Mouse (Mus musculus) heart, embryonic 16.5 days (tissue): ENCODE data around the gene St6galnac3. TPM values are rescaled to one million over a fixed set of nuclear protein-coding genes. Genes with fewer than 3 reads are reported as not detected.

ENCODE experiments used
- ATAC-seq: fragments of 200-750 bp; cut with Nextera tagmentation; replicated peaks from 2 replicates; pipeline ENCODE4 v1.8.0; 2017; ENCODE audit warnings: moderate number of reproducible peaks; ENCODE audit not compliant: insufficient read depth, low FRiP score; ENCODE audit errors: extremely low read depth
- H3K27ac ChIP-seq: fragments of 300-500 bp; sonication (generic); 2 replicates; pipeline ENCODE4 v1.5.1; 2014; ENCODE audit warnings: mild to moderate bottlenecking, low read length, control low read depth, moderate library complexity
- H3K27me3 ChIP-seq: fragments of 300-500 bp; sonication (generic); 2 replicates; pipeline ENCODE4 v1.6.1; 2014; ENCODE audit warnings: low read length, mixed read lengths; ENCODE audit not compliant: control insufficient read depth, insufficient read depth
- H3K36me3 ChIP-seq: fragments of 300-500 bp; sonication (generic); 2 replicates; pipeline ENCODE4 v1.6.1; 2014; ENCODE audit not compliant: control insufficient read depth, insufficient read depth
- H3K4me1 ChIP-seq: fragments of 300-500 bp; sonication (generic); 2 replicates; pipeline ENCODE4 v1.6.1; 2014; ENCODE audit warnings: low read length, mixed read lengths; ENCODE audit not compliant: control insufficient read depth, insufficient read depth
- H3K4me2 ChIP-seq: fragments of 300-500 bp; sonication (generic); 2 replicates; pipeline ENCODE4 v1.6.1; 2014; ENCODE audit warnings: low read depth, mild to moderate bottlenecking, control low read depth, low read length
- H3K4me3 ChIP-seq: fragments of 300-500 bp; sonication (generic); 2 replicates; pipeline ENCODE4 v1.5.1; 2014; ENCODE audit warnings: mild to moderate bottlenecking, control low read depth, low read length
- H3K9ac ChIP-seq: fragments of 300-500 bp; sonication (generic); 2 replicates; pipeline ENCODE4 v1.6.1; 2014; ENCODE audit warnings: low read length, control low read depth
- H3K9me3 ChIP-seq: fragments of 300-500 bp; sonication (generic); replicated peaks from 2 replicates; pipeline ENCODE4 v1.6.1; 2016; ENCODE audit warnings: low read length; ENCODE audit not compliant: control insufficient read depth
- WGBS: fragments of 180-500 bp; shearing (Covaris S2); extraction: QIAGEN DNeasy Blood & Tissue Kit; methylation state at CpG from one replicate; pipeline ENCODE4 v1.1.7; 2014; 5-methylcytosine and 5-hydroxymethylcytosine counted together
- polyA plus RNA-seq: library from polyadenylated mRNA; unstranded; fragments of >200 nt; fragmentation: Nextera tagmentation; extraction: Ambion mirVana; gene quantifications from 2 replicates; pipeline ENCODE4 v1.2.1, GENCODE M21; 2015

St6galnac3 gene
- polyA plus RNA-seq, 1 experiment from 2014 or later = 20.8 TPM

DNA sequence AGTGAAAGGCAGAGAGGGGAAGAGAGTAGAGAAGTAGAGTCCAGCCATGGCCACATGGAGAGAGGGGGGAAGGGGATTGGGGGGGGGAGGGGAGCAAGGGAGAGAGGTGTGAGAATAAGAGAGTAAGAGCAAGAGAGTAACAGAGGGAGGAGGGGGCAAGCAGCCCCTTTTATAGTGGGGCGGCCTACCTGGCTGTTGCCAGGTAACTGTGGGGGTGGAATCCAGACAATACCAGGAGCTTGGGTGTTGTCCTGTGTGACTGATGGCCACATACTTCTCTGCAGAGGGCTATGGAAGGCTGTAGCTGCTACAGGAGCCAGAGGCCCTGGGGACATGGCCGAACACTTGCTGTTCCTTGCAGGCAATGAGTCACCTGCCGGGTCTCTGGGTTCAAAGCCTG is 360.6 kb downstream of the St6galnac3 start:
- Histone ChIP-seq H3K9ac (no peak overlapping the region), H3K4me1 (no peaks in the 10 kb centered on the region), H3K9me3 (no peaks in the 10 kb centered on the region), H3K27ac (no peak overlapping the region), H3K36me3 (no peaks in the 10 kb centered on the region), H3K27me3 (no peaks in the 10 kb centered on the region), H3K4me3 (no peak overlapping the region), H3K4me2 (no peak overlapping the region)
- WGBS = 89% methylated on average over 3 of the region's 3 CpGs
- ATAC-seq = no peak

DNA sequence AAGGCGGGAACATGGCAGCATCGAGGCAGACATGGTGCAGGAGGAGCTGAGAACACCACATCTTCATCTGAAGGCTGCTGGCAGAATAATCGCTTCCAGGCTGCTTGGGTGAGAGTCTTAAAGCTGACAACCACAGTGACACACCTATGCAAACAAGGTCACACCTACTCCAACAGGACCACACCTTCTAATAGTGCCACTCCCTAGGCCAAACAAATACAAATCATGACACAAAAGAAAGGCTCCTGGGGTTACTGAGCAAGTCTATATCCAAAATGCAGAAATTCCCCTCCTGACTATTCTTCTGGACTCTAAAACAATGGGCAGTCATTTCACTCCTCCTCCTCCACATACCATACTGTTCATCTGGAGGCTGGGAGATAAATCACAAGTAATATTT is 365.0 kb downstream of the St6galnac3 start:
- Histone ChIP-seq H3K4me1 (no peaks in the 10 kb centered on the region), H3K4me2 (no peak overlapping the region), H3K9ac (no peak overlapping the region), H3K4me3 (no peak overlapping the region), H3K27me3 (no peaks in the 10 kb centered on the region), H3K36me3 (no peaks in the 10 kb centered on the region), H3K27ac (no peak overlapping the region), H3K9me3 (no peaks in the 10 kb centered on the region)
- no peak for ATAC-seq
- 90% methylated on average over 3 of the region's 3 CpGs for WGBS

DNA sequence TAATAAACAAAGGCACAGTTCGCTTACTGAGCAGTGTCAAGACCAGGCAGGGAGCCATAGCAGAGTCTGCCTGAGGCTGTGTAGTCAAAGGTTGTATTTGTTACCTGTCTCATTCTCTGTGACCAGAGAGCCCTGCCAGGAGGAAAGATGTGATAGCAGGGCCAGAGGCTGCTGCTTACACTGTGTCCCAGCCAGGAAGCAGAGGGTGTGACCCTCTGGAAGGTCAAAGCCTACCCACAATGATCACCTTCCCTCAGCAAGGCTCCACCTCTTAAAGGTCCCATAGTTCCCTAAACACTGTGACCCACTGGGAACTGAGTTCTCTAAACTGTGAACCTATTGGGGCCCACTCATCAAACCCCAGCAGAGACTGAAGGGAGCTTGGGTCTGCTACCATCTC is 368.9 kb downstream of the St6galnac3 start:
- Histone ChIP-seq H3K9ac (no peak overlapping the region), H3K4me2 (no peak overlapping the region), H3K27ac (no peak overlapping the region), H3K27me3 (no peaks in the 10 kb centered on the region), H3K4me3 (no peak overlapping the region), H3K9me3 (no peaks in the 10 kb centered on the region), H3K4me1 (peaks cover 3% of the 10 kb centered on the region; the same call in 1 of the 2 replicates), H3K36me3 (no peaks in the 10 kb centered on the region)
- 81% methylated on average over 1 of the region's 1 CpGs for WGBS
- no peak for ATAC-seq

DNA sequence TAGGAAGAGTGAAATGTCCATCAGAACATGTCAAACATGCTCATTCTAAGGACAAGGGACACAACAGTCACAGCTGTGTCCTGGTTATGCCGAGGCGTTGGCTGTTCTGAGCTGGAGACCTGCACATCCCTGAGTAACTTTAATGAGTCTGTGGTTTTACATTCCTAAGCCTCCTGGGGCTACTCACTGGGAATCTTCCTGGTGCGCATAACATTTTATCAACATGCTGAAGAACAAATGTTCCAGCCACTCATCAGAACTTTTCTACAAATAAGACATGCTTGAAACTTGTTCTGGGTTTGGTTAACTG is 370.0 kb downstream of the St6galnac3 start:
- H3K27me3 ChIP-seq = no peaks in the 10 kb centered on the region
- H3K9me3 ChIP-seq = no peaks in the 10 kb centered on the region
- no peak overlapping the region for H3K27ac ChIP-seq
- WGBS = 62% methylated on average over 3 of the region's 3 CpGs
- peaks cover 3% of the 10 kb centered on the region; the same call in 1 of the 2 replicates for H3K4me1 ChIP-seq
- no peak for ATAC-seq
- H3K4me2 ChIP-seq = no peak overlapping the region
- H3K9ac ChIP-seq = no peak overlapping the region
- no peak overlapping the region for H3K4me3 ChIP-seq
- H3K36me3 ChIP-seq = no peaks in the 10 kb centered on the region

DNA sequence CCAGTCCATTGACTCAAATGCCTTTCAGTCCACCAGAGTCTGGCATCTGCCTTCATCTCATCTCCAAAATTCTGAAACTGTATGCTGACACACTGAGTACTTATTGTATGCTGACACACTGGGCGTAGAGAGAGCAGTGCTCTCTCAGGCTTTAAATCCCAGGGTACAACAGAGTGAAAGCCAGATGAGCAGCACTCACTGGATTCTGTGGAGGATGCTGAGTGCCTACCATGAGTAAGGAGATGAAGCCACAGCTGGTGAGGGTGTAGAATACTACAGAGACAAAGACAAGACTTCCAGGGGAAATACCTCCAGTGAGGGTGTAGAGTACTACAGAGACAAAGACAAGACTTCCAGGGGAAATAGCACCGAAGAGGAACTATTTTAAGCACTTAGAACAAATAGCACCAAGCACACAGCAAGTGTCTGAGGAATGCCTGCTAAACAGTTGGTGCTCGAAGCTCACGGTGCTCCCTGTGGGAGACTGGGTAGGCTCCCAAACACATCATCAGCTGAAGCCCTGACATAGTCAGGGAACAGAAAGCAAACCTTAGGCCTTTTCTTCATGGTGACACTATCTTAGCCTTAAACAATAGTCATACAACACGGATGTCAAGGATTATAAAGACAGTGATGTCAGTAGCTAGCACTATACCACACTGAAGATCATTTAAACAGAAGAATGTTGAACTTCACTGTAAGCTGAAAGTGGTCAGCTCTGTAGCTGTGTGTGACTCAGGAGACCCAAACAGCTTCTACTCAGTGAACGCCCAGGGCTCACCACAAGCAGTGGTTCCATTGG is 370.6 kb downstream of the St6galnac3 start:
- Histone ChIP-seq H3K4me2 (no peak overlapping the region), H3K36me3 (no peaks in the 10 kb centered on the region), H3K9ac (no peak overlapping the region), H3K27me3 (no peaks in the 10 kb centered on the region), H3K9me3 (no peaks in the 10 kb centered on the region), H3K4me1 (peaks cover 3% of the 10 kb centered on the region; the same call in 1 of the 2 replicates), H3K27ac (no peak overlapping the region), H3K4me3 (no peak overlapping the region)
- no peak for ATAC-seq
- 59% methylated on average over 6 of the region's 6 CpGs for WGBS

DNA sequence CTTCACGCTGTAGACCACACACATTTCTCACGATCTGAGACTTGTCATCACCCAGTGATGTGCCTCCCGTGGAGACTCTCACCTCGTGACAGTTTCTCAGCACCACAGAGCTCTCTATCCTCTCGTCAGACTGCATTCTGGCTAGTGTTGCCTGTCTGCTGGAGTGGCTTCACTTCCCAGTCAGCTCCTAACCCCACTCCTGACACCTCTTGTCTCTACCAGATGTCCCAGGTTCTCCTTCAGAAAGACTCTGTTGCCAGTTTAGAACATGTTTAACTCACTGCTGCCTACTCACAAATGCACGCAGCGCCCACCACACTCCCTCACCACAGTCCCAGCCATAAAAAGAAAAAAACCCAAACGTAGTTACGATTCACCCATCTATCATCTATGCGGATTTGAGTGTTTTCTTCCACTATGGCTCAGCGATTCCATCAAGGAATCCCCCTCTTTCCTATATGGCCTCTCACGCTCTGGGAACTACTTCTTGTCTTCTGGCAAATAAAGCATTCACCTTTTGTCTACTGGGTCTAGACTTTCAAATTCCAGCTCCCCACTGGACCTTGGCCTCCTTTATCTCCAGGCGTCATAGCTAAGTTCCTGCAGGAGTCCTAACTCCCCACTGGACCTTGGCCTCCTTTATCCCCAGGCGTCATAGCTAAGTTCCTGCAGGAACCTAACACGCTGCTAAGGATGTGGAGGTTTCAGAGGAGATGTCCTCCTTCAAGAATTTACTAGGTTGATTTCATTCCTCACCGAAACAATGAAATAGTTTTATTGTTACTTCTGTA is 371.5 kb downstream of the St6galnac3 start:
- Histone ChIP-seq H3K27me3 (no peaks in the 10 kb centered on the region), H3K9ac (no peak overlapping the region), H3K4me3 (no peak overlapping the region), H3K36me3 (no peaks in the 10 kb centered on the region), H3K4me2 (no peak overlapping the region), H3K9me3 (no peaks in the 10 kb centered on the region), H3K27ac (no peak overlapping the region), H3K4me1 (peaks cover 3% of the 10 kb centered on the region; the same call in 1 of the 2 replicates)
- no peak for ATAC-seq
- WGBS = 79% methylated on average over 16 of the region's 16 CpGs

DNA sequence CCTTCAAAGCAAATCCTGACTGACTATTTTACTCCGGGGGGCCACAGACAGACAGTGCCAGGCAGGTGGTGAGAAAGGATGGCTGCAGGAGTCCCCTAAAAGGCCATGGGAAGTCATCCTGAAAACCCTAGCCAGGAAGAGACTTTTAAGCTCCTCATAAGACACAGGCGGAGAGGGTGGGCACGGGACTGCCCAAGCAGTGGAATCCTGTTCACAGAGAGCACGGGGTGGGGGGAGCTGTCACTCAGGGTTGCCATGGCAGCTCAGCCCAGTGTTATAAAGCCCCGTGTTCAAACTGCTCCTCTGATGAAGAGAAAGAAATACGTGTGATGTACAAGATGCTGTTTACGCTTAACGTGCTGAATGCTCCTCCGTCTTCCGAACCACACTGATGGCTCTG is 375.0 kb downstream of the St6galnac3 start:
- Histone ChIP-seq H3K9me3 (no peaks in the 10 kb centered on the region), H3K36me3 (no peaks in the 10 kb centered on the region), H3K27me3 (no peaks in the 10 kb centered on the region), H3K4me1 (peaks cover 3% of the 10 kb centered on the region; the same call in 1 of the 2 replicates), H3K9ac (no peak overlapping the region), H3K4me3 (no peak overlapping the region), H3K4me2 (no peak overlapping the region), H3K27ac (no peak overlapping the region)
- WGBS = 83% methylated on average over 10 of the region's 10 CpGs
- ATAC-seq = no peak

DNA sequence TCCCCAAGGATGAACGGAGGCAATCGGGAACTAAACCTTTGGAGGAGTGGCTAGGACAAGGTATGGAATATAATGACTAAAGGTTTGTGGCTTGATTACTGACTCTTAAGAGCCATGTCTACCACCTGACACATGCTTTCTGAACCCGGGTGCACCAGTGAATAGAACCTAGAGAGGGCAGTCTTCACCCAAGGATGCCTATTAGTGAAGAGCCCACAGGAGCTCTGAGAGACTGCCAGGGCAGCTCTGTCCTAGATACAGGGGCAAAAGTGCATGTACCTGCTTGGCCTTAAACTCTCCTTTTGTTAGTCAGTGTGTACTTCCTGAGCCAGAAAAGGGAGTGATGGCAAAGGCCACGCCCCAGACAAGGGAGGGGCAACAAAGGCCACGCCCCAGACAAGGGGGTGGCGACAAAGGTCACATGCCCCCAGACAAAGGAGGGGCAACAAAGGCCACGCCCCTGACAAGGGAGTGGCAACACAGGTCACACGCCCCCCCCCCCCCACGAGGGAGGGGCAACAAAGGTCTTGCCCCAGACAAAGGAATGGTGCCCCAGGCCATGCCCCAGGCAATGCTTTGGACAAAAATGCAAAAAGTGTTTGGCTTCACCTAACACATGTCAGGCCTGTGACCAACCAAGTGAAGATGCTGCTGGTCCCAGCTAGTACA is 376.0 kb downstream of the St6galnac3 start:
- H3K9me3 ChIP-seq = no peaks in the 10 kb centered on the region
- H3K9ac ChIP-seq = no peak overlapping the region
- no peak overlapping the region for H3K27ac ChIP-seq
- no peak overlapping the region for H3K4me2 ChIP-seq
- no peaks in the 10 kb centered on the region for H3K36me3 ChIP-seq
- ATAC-seq = no peak
- no peaks in the 10 kb centered on the region for H3K4me1 ChIP-seq
- no peaks in the 10 kb centered on the region for H3K27me3 ChIP-seq
- WGBS = 85% methylated on average over 9 of the region's 9 CpGs
- no peak overlapping the region for H3K4me3 ChIP-seq

DNA sequence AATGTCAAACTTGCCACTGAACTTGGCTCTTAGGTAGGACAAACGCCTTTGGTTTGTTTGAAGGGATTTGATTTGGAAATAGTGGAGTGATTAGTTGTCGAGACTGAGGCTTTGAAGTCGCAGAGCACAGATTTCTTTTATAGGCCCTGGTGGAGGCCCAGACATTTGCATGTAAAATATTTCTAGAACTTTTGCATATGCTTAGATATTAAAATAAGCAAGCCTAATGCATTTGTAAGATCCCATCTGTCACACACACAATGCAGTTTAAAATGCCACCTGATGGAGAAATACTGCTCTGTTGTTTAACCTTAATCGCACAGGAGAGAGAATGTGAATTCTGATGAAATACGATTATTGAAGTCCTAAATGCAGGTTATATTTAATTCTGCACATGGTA is 380.0 kb downstream of the St6galnac3 start:
- Histone ChIP-seq H3K4me2 (no peak overlapping the region), H3K36me3 (no peaks in the 10 kb centered on the region), H3K4me1 (no peaks in the 10 kb centered on the region), H3K9me3 (no peaks in the 10 kb centered on the region), H3K27me3 (no peaks in the 10 kb centered on the region), H3K4me3 (no peak overlapping the region), H3K27ac (no peak overlapping the region), H3K9ac (no peak overlapping the region)
- WGBS = 81% methylated on average over 5 of the region's 5 CpGs
- ATAC-seq = no peak
